Mouse (Mus musculus) gastrocnemius, adult 18-20 months (tissue): Measurements from ENCODE around the gene Gm5798. TPM values are rescaled to one million over a fixed set of nuclear protein-coding genes. Genes with fewer than 3 reads are reported as not detected.
"Not testable (repeated sequence)": the region's sequence is repeated elsewhere in the genome, so short reads cannot be mapped to it uniquely, and the experiment has no call there.

Source experiments
- DNase-seq: peaks from one replicate; pipeline ENCODE4 v3.0.0; 2021; ENCODE audit warnings: low spot score
- long read RNA-seq, 2 experiments: library from polyadenylated mRNA; stranded (forward); transcript quantifications; one replicate each; pipeline ENCODE4 v2.0.0; 2021
- total RNA-seq, 2 experiments: library from RNA; stranded (reverse); gene quantifications; 2 replicates each; pipeline ENCODE4 v1.2.3; 2021

Gm5798 gene
- not detected for total RNA-seq
- long read RNA-seq, experiment 1, result 0 reads
- long read RNA-seq, experiment 2, result 0 reads

- DNase-seq, result not testable (repeated sequence)
Measured at GRCm38 (mm10) chr14:41348309-41348708, at the start of gene Gm5798. TSS of gene Gm5798 (plus strand) at chr14:41348609.

GRCm38 (mm10) chr14:41386279-41386678 is 37.9 kb downstream of the Gm5798 start, which contains the start of gene Gm7945:
TSS of gene Gm7945 (minus strand) at chr14:41386379.
- DNase-seq, result not testable (repeated sequence)

Other genes starting within 250 kb of the Gm5798 start
- gene Mat1a, start 243.6 kb upstream of the Gm5798 start, total RNA-seq, result under 1 TPM in 1 of 2 experiments, not detected in 1; 0.90 TPM
- gene Sftpa1, start 216.8 kb upstream of the Gm5798 start, total RNA-seq, result not detected
- gene Mbl1, start 197.2 kb upstream of the Gm5798 start, total RNA-seq, result not detected
- gene Sftpd, start 163.5 kb upstream of the Gm5798 start, total RNA-seq, result not detected
- gene Gm2832, start 69.8 kb upstream of the Gm5798 start, total RNA-seq, result not detected
- not detected for gene Gm7945, start 37.8 kb downstream of the Gm5798 start, total RNA-seq
- gene Gm6482, start 59.7 kb downstream of the Gm5798 start, total RNA-seq, result not detected
- gene Gm7954, start 104.9 kb downstream of the Gm5798 start, total RNA-seq, result not detected
- gene Gm3486, start 140.9 kb downstream of the Gm5798 start, total RNA-seq, result not detected
- gene Gm7970, start 207.0 kb downstream of the Gm5798 start, total RNA-seq, result not detected
- gene 1700049E17Rik2, start 224.6 kb downstream of the Gm5798 start, total RNA-seq, result not detected